Mouse (Mus musculus): ENCODE measurements around the gene Haus2. TPM values are rescaled to one million over a fixed set of nuclear protein-coding genes. Genes with fewer than 3 reads are reported as not detected.
"Not testable (repeated sequence)": the region's sequence is repeated elsewhere in the genome, so short reads cannot be mapped to it uniquely, and the experiment has no call there.

Haus2 gene
- polyA plus RNA-seq, 1 experiment from 2014 or later = 21.1 TPM

DNA sequence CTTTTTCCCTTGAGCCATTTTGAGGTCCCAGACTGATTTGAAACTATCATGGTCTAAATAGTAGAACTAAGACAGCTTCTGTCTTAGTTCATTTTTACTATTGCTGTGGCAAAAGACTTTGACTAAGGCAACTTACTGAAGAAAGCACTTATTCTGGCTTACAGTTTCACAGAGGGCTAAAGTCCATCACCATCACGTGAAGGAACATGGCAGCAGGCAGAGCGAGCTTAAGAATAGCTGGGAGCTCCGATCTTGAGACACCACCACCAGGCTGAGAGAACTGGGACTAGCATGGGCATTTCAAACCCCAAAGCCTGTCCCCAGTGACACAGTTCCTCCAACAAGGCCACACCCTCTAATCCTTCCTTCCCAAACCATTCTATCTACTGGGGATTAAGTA lies 38.1 kb upstream of the Haus2 start:
- 92% methylated on average over 3 of the region's 3 CpGs for WGBS
- no peaks in the 10 kb centered on the region for H3K9me3 ChIP-seq (ENCODE audit: low read length)
- no peak overlapping the region for H3K4me3 ChIP-seq (ENCODE audit: low read length)
- H3K4me1 ChIP-seq (ENCODE audit: insufficient read depth, low read length) = peaks cover 17% of the 10 kb centered on the region
- H3K27me3 ChIP-seq (ENCODE audit: insufficient read depth, low read length) = no peaks in the 10 kb centered on the region
- no peak overlapping the region for H3K9ac ChIP-seq (replicated peaks; ENCODE audit: low read length)
- no peak overlapping the region for H3K27ac ChIP-seq (ENCODE audit: low read length)
- no peak for ATAC-seq (ENCODE audit: low FRiP score, low TSS enrichment)
- peaks cover 11% of the 10 kb centered on the region; the same call in 1 of the 2 replicates for H3K36me3 ChIP-seq (ENCODE audit: insufficient read depth, low read length)
- no peak overlapping the region for H3K4me2 ChIP-seq (replicated peaks; ENCODE audit: low read depth, low read length)

DNA sequence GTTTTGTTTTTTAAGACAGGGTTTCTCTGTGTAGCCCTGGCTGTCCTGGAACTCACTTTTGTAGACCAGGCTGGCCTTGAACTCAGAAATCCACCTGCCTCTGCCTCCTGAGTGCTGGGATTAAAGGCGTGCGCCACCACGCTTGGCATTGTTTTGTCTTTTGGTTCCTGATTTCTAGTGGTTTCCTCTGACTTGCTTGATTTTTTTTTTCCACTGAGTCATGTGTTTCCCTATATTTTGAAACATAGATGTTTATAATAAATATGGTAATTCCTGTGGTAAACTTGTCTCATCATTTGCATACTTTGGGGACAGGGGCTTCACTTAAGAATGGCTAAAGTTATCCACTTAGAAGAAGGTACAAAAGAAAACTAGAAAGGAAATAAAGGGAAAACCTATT lies 37.0 kb upstream of the Haus2 start:
- H3K4me3 ChIP-seq (ENCODE audit: low read length); H3K9ac ChIP-seq (replicated peaks; ENCODE audit: low read length); H3K9me3 ChIP-seq (ENCODE audit: low read length); ATAC-seq (ENCODE audit: low FRiP score, low TSS enrichment); H3K27me3 ChIP-seq (ENCODE audit: insufficient read depth, low read length); H3K27ac ChIP-seq (ENCODE audit: low read length); H3K4me2 ChIP-seq (replicated peaks; ENCODE audit: low read depth, low read length): not testable (repeated sequence)
- Histone ChIP-seq H3K36me3 (ENCODE audit: insufficient read depth, low read length) (peaks cover 11% of the 10 kb centered on the region; the same call in 1 of the 2 replicates), H3K4me1 (ENCODE audit: insufficient read depth, low read length) (peaks cover 14% of the 10 kb centered on the region)
- 95% methylated on average over 3 of the region's 3 CpGs for WGBS

DNA sequence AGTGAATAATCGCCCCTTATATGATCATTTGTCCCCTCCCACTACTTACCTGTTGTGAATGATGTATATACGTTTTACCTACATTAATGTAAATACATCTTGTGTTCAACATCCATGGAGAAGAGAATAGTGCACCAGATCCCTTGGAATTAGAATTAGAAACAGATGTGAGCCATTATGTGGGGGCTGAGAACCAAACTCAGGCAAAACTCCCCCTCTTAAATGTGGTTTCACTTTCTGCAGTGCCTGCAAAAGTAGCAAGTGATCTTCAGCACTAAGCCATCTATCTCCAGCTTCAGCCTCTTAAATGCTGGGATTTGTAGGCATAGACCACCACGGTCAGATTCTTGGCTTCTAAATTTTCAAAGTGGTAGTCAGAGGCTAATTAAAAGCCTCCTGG lies 34.1 kb upstream of the Haus2 start:
- H3K4me1 ChIP-seq (ENCODE audit: insufficient read depth, low read length) = 0 out of 2 replicates have a peak, but pooled peaks cover 4% of the 10 kb centered on the region
- H3K36me3 ChIP-seq (ENCODE audit: insufficient read depth, low read length) = peaks cover 11% of the 10 kb centered on the region; the same call in 1 of the 2 replicates
- H3K9ac ChIP-seq (replicated peaks; ENCODE audit: low read length) = no peak overlapping the region
- H3K27me3 ChIP-seq (ENCODE audit: insufficient read depth, low read length) = no peaks in the 10 kb centered on the region
- H3K27ac ChIP-seq (ENCODE audit: low read length) = no peak overlapping the region
- H3K9me3 ChIP-seq (ENCODE audit: low read length) = no peaks in the 10 kb centered on the region
- ATAC-seq (ENCODE audit: low FRiP score, low TSS enrichment) = no peak
- 71% methylated on average over 3 of the region's 3 CpGs for WGBS
- no peak overlapping the region for H3K4me3 ChIP-seq (ENCODE audit: low read length)
- H3K4me2 ChIP-seq (replicated peaks; ENCODE audit: low read depth, low read length) = no peak overlapping the region

DNA sequence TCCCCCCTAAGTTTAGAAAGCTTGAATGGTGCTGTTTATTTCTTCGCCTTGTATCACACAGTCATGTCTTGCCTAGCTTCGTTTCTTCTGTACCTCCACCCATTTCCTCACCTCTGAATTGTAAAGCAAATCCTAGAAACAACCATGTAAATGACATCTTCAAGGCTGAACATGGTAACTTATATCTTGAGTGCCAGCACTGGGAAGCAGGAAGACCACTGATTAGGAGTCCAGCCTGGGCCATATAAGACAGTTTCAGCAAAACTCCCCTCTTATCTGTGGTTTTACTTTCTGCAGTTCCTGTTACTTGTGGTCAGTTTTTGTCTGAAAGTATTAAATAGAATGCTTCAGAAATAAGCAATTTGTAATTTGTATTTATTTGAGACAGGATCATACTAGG lies 33.2 kb upstream of the Haus2 start:
- ATAC-seq (ENCODE audit: low FRiP score, low TSS enrichment) = no peak
- 0 out of 2 replicates have a peak, but pooled peaks cover 4% of the 10 kb centered on the region for H3K4me1 ChIP-seq (ENCODE audit: insufficient read depth, low read length)
- WGBS = 96% methylated on average over 2 of the region's 2 CpGs

DNA sequence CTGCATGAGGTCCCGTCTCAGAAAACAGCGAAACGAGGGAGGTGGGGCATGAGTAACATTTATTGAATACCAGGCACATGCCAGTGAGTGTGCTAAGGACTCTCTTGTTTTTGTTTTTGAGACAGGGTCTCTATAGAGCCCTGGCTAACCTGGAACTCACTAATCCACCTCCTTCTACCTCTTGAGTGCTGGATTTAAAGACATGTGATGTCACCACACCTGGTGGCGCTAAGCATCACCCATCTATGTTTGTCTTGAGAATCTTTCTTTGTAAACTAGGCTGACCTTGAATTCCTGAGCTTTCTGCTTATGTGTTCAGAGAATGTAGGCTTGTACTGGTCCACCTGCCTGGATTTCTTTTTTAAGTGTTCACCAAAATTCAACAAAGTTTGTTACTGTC lies 31.4 kb upstream of the Haus2 start:
- Histone ChIP-seq H3K27me3 (ENCODE audit: insufficient read depth, low read length) (no peaks in the 10 kb centered on the region), H3K27ac (ENCODE audit: low read length) (no peak overlapping the region), H3K4me3 (ENCODE audit: low read length) (no peak overlapping the region), H3K9ac (replicated peaks; ENCODE audit: low read length) (no peak overlapping the region), H3K36me3 (ENCODE audit: insufficient read depth, low read length) (no peaks in the 10 kb centered on the region), H3K9me3 (ENCODE audit: low read length) (no peaks in the 10 kb centered on the region), H3K4me1 (ENCODE audit: insufficient read depth, low read length) (0 out of 2 replicates have a peak, but pooled peaks cover 4% of the 10 kb centered on the region), H3K4me2 (replicated peaks; ENCODE audit: low read depth, low read length) (no peak overlapping the region)
- no peak for ATAC-seq (ENCODE audit: low FRiP score, low TSS enrichment)
- WGBS = 84% methylated on average over 4 of the region's 4 CpGs

More for the DNA sequence above, 33.2 kb upstream of the Haus2 start:
- Histone ChIP-seq H3K9me3 (ENCODE audit: low read length) (no peaks in the 10 kb centered on the region), H3K9ac (replicated peaks; ENCODE audit: low read length) (no peak overlapping the region), H3K4me3 (ENCODE audit: low read length) (no peak overlapping the region), H3K36me3 (ENCODE audit: insufficient read depth, low read length) (peaks cover 9% of the 10 kb centered on the region; the same call in 1 of the 2 replicates), H3K4me2 (replicated peaks; ENCODE audit: low read depth, low read length) (no peak overlapping the region), H3K27ac (ENCODE audit: low read length) (no peak overlapping the region), H3K27me3 (ENCODE audit: insufficient read depth, low read length) (no peaks in the 10 kb centered on the region)

DNA sequence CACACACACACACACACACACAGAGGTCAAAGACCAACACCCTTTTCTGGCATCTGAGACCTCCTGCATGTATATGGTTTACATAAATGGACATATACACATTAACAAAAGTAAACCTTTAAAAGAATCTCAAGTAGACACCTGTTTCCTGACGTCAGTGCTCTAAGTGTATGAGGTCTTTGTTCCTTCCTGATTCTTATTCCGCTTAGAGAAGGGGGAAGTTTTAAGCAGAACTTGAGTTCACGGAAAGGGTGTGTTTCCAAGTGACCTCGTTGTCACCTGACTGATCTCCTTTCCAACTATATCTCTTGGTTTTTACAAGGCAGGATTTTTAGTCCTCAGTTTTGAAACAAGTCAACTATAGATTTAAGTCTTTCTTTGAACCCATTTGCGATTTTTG lies 30.9 kb upstream of the Haus2 start:
- H3K4me2 ChIP-seq (replicated peaks; ENCODE audit: low read depth, low read length) = no peak overlapping the region
- no peak for ATAC-seq (ENCODE audit: low FRiP score, low TSS enrichment)

DNA sequence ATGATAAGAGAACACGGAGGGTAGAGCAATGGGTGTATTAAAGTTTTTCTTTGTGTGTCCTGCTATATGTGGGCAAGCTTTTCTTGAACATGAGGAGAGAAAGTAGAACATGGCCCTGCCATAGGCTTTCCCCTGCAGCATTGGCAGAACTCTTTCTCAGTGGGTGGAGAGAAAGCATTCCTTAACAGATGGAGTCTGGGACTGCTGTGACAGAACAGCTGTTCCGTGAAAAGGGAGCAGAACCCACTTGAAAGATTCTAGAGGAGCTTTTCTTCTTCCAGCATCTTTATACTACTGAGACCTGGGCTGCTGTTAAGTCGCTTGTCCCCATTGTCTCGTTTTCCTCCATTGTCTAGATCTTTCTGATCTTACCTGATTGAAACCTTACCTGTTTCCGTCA lies 19.4 kb upstream of the Haus2 start:
- Histone ChIP-seq H3K4me3 (ENCODE audit: low read length) (no peak overlapping the region), H3K9me3 (ENCODE audit: low read length) (no peaks in the 10 kb centered on the region), H3K27ac (ENCODE audit: low read length) (no peak overlapping the region), H3K4me2 (replicated peaks; ENCODE audit: low read depth, low read length) (no peak overlapping the region), H3K36me3 (ENCODE audit: insufficient read depth, low read length) (peaks cover 30% of the 10 kb centered on the region), H3K27me3 (ENCODE audit: insufficient read depth, low read length) (no peaks in the 10 kb centered on the region), H3K4me1 (ENCODE audit: insufficient read depth, low read length) (no peaks in the 10 kb centered on the region), H3K9ac (replicated peaks; ENCODE audit: low read length) (no peak overlapping the region)
- ATAC-seq (ENCODE audit: low FRiP score, low TSS enrichment) = no peak
- 85% methylated on average over 5 of the region's 5 CpGs for WGBS

More for the DNA sequence above, 30.9 kb upstream of the Haus2 start:
- H3K4me3 ChIP-seq (ENCODE audit: low read length) = no peak overlapping the region
- 0 out of 2 replicates have a peak, but pooled peaks cover 4% of the 10 kb centered on the region for H3K4me1 ChIP-seq (ENCODE audit: insufficient read depth, low read length)
- no peaks in the 10 kb centered on the region for H3K36me3 ChIP-seq (ENCODE audit: insufficient read depth, low read length)
- no peaks in the 10 kb centered on the region for H3K9me3 ChIP-seq (ENCODE audit: low read length)
- H3K9ac ChIP-seq (replicated peaks; ENCODE audit: low read length) = no peak overlapping the region
- H3K27ac ChIP-seq (ENCODE audit: low read length) = no peak overlapping the region
- no peaks in the 10 kb centered on the region for H3K27me3 ChIP-seq (ENCODE audit: insufficient read depth, low read length)
- 70% methylated on average over 5 of the region's 5 CpGs for WGBS

DNA sequence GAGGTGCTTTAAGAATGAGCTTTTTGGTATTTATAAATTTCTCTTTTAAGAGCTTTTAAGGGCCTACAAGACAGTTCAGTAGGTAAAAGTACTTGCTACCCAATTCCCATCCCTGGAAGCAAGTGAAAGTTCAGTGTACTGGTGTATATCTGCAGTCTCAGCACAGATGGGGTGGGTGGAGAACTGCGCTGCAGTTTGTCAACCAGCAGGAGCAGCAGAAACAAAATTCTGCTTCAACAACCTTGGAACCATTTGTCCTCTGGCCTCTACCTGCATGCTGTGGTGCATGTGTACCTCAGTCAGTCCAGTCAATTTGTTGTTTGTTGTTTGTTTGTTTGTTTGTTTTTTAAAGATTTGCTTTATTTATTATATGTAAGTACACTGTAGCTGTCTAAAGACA lies 17.0 kb upstream of the Haus2 start:
- Histone ChIP-seq H3K4me3 (ENCODE audit: low read length) (no peak overlapping the region), H3K27ac (ENCODE audit: low read length) (no peak overlapping the region), H3K9ac (replicated peaks; ENCODE audit: low read length) (no peak overlapping the region), H3K9me3 (ENCODE audit: low read length) (no peaks in the 10 kb centered on the region), H3K4me2 (replicated peaks; ENCODE audit: low read depth, low read length) (no peak overlapping the region), H3K27me3 (ENCODE audit: insufficient read depth, low read length) (no peaks in the 10 kb centered on the region), H3K36me3 (ENCODE audit: insufficient read depth, low read length) (peaks cover 36% of the 10 kb centered on the region), H3K4me1 (ENCODE audit: insufficient read depth, low read length) (no peaks in the 10 kb centered on the region)
- no peak for ATAC-seq (ENCODE audit: low FRiP score, low TSS enrichment)
- 96% methylated on average over 1 of the region's 1 CpGs for WGBS

DNA sequence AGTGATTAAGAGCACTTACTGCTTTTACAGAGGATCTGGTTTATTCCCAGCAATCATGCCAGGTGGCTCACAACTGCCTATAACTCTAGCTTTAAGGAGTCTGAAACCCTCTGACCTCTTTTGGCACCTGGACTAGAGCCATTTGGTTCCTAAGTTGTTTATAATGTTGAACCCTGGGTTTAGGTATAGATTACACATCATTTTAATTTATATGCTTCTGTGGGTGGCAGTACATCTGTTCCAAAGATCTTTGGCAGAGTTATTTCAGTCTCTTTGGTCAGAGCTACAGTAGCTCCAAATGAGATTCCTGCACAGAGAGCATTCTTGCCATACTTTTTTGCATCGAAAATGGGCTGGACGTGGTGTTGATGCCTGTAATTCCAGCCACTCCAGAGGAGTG lies 11.4 kb upstream of the Haus2 start:
- Histone ChIP-seq H3K27ac (ENCODE audit: low read length) (no peak overlapping the region), H3K9ac (replicated peaks; ENCODE audit: low read length) (no peak overlapping the region), H3K4me1 (ENCODE audit: insufficient read depth, low read length) (no peaks in the 10 kb centered on the region), H3K36me3 (ENCODE audit: insufficient read depth, low read length) (peaks cover 46% of the 10 kb centered on the region), H3K4me2 (replicated peaks; ENCODE audit: low read depth, low read length) (no peak overlapping the region), H3K27me3 (ENCODE audit: insufficient read depth, low read length) (no peaks in the 10 kb centered on the region), H3K9me3 (ENCODE audit: low read length) (no peaks in the 10 kb centered on the region), H3K4me3 (ENCODE audit: low read length) (no peak overlapping the region)
- 66% methylated on average over 2 of the region's 2 CpGs for WGBS
- ATAC-seq (ENCODE audit: low FRiP score, low TSS enrichment) = no peak

DNA sequence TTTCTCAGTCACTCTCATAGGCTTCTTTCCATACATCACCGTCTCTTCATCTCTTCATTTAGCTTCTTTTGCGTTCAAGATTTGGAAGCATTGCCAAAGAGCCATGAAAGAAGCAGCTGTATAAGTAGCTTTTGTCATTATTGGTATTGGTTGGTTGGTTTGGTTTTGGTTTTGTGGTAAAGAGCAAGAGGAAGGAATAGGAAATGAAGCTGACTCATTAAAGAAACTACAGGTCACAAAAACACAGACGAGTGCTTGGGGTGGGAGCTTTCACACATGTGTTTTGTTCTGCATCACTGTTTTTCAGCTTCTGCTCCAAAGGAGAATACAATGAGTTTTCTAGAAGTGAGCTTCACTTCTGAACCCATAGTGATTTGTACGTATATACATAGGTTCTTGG lies 9.7 kb upstream of the Haus2 start:
- no peak overlapping the region for H3K27ac ChIP-seq (ENCODE audit: low read length)
- 89% methylated on average over 4 of the region's 4 CpGs for WGBS
- H3K4me3 ChIP-seq (ENCODE audit: low read length) = no peak overlapping the region
- no peak for ATAC-seq (ENCODE audit: low FRiP score, low TSS enrichment)
- no peak overlapping the region for H3K9ac ChIP-seq (replicated peaks; ENCODE audit: low read length)
- H3K9me3 ChIP-seq (ENCODE audit: low read length) = no peaks in the 10 kb centered on the region
- H3K27me3 ChIP-seq (ENCODE audit: insufficient read depth, low read length) = no peaks in the 10 kb centered on the region
- peaks cover 44% of the 10 kb centered on the region for H3K36me3 ChIP-seq (ENCODE audit: insufficient read depth, low read length)
- H3K4me2 ChIP-seq (replicated peaks; ENCODE audit: low read depth, low read length) = no peak overlapping the region
- H3K4me1 ChIP-seq (ENCODE audit: insufficient read depth, low read length) = no peaks in the 10 kb centered on the region
